Comparison of ENCODE assay signal across 34 mouse cellular contexts in the genomic region with DNA sequence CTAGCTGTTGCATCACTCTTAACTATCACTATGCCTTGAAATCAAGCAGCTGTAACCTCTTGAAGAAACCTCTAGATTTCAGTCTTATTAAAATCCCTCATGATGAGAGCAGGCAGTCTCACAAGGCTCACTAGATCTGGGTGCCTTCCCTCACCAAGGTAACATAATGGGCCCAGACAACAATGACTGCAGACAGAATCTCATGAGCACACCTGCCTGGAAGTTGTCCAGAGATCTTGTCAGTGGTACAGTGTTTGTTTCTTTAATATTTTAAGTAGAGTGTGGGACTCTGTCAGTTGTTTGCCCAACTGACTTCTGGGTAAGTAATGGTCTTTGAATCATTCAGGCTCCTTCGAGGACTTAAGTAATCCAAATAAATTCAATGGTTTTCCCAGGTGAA.
"Had no signal": no experiment of that assay in that cellular context is flagged by ENCODE, and none has a peak within 500 bp of the region (broad histone marks: within the 10 kb centered on the region; RNA-seq: fewer than 3 reads in every experiment).

No protein-coding gene starts in this region.

- H3K27ac ChIP-seq: heart, embryonic 13.5 days; heart, embryonic 15.5 days; hindbrain, embryonic 10.5 days; hindbrain, embryonic 12.5 days; hindbrain, embryonic 13.5 days; hindbrain, embryonic 14.5 days; hindbrain, embryonic 15.5 days; hindbrain, postnatal 0 days; intestine, embryonic 15.5 days; kidney, embryonic 15.5 days; kidney, postnatal 0 days; layer of hippocampus, adult 2 months; left cerebral cortex, adult 2 months had no signal

- H3K27me3 ChIP-seq: heart, embryonic 12.5 days; heart, embryonic 13.5 days; heart, embryonic 15.5 days; hindbrain, embryonic 12.5 days; hindbrain, embryonic 13.5 days; hindbrain, embryonic 15.5 days; intestine, embryonic 15.5 days; kidney, embryonic 15.5 days had no signal

- H3K4me3 ChIP-seq: heart, embryonic 12.5 days; heart, embryonic 13.5 days; heart, embryonic 15.5 days; hindbrain, embryonic 10.5 days; hindbrain, embryonic 12.5 days; hindbrain, embryonic 13.5 days; hindbrain, embryonic 15.5 days; intestine, embryonic 15.5 days; kidney, embryonic 15.5 days; layer of hippocampus, adult 2 months; left cerebral cortex, adult 2 months had no signal

- H3K9me3 ChIP-seq: heart, embryonic 12.5 days; heart, embryonic 13.5 days; heart, embryonic 15.5 days; hindbrain, embryonic 10.5 days; hindbrain, embryonic 12.5 days; hindbrain, embryonic 13.5 days; hindbrain, embryonic 15.5 days; intestine, embryonic 15.5 days; kidney, embryonic 15.5 days had no signal

- H3K36me3 ChIP-seq: heart, embryonic 12.5 days; heart, embryonic 13.5 days; heart, embryonic 15.5 days; hindbrain, embryonic 10.5 days; hindbrain, embryonic 12.5 days; hindbrain, embryonic 13.5 days; hindbrain, embryonic 15.5 days; intestine, embryonic 15.5 days; kidney, embryonic 15.5 days had no signal

- H3K4me2 ChIP-seq: heart, embryonic 12.5 days; heart, embryonic 13.5 days; heart, embryonic 15.5 days; hindbrain, embryonic 12.5 days; hindbrain, embryonic 13.5 days; hindbrain, embryonic 14.5 days; hindbrain, embryonic 15.5 days; intestine, embryonic 15.5 days; kidney, embryonic 15.5 days had no signal

- H3K4me1 ChIP-seq: heart, embryonic 12.5 days; heart, embryonic 13.5 days; heart, embryonic 15.5 days; hindbrain, embryonic 10.5 days; hindbrain, embryonic 12.5 days; hindbrain, embryonic 13.5 days; hindbrain, embryonic 15.5 days; intestine, embryonic 15.5 days; kidney, embryonic 15.5 days had no signal

- DNase-seq: heart, postnatal 10 days; heart, postnatal 14 days; heart, postnatal 36 days; heart, postnatal 4 days; kidney, adult 11 months; kidney, adult 18-20 months; kidney, adult 2 months; kidney, adult 8-10 months; kidney, adult 9 months; kidney, postnatal 10 days; kidney, postnatal 14 days; kidney, postnatal 25 days; kidney, postnatal 36 days; kidney, postnatal 4 days; layer of hippocampus, adult 9-11 months; layer of hippocampus, postnatal 36 days had no signal

- H3K9ac ChIP-seq: heart, embryonic 12.5 days; heart, embryonic 13.5 days; heart, embryonic 15.5 days; hindbrain, embryonic 12.5 days; hindbrain, embryonic 13.5 days; hindbrain, embryonic 14.5 days; hindbrain, embryonic 15.5 days; intestine, embryonic 15.5 days; kidney, embryonic 15.5 days had no signal

- ATAC-seq: hindbrain, embryonic 16.5 days; hindbrain, postnatal 0 days; inflammation-experienced regulatory T-cells, adult 6 months; intestine, embryonic 15.5 days; intestine, embryonic 16.5 days; intestine, postnatal 0 days had no signal
